34 mouse cellular contexts compared by ENCODE assay signal in the genomic region with DNA sequence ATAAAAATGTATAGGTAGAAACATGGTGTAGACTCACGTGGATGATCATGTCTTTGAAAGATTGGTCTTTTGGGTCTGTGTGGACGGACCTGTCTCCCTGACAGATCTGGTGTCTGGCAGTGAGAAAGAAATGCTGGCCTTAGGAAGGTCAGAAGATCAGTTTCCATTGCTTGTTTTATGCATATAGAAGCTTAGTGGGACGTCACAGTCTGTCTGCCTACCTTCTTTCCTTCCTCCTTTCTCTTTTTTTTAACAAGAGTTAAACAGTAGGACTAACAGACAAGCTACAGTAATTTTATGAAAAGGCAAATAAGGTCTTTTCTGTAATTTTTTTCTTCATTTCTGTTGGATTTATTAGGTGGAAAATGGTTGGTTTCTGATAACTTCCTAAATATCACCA.
"Had no signal": no experiment of that assay in that cellular context is flagged by ENCODE, and none has a peak within 500 bp of the region (broad histone marks: within the 10 kb centered on the region; RNA-seq: fewer than 3 reads in every experiment).

No protein-coding gene starts in this region.

- ATAC-seq: hindbrain, embryonic 16.5 days; hindbrain, postnatal 0 days; inflammation-experienced regulatory T-cells, adult 6 months; intestine, embryonic 15.5 days; intestine, embryonic 16.5 days; intestine, postnatal 0 days had no signal

- H3K27me3 ChIP-seq: heart, embryonic 12.5 days; heart, embryonic 13.5 days; heart, embryonic 15.5 days; hindbrain, embryonic 12.5 days; hindbrain, embryonic 13.5 days; hindbrain, embryonic 15.5 days; intestine, embryonic 15.5 days had no signal

- H3K27ac ChIP-seq: heart, embryonic 13.5 days; heart, embryonic 15.5 days; hindbrain, embryonic 10.5 days; hindbrain, embryonic 12.5 days; hindbrain, embryonic 13.5 days; hindbrain, embryonic 14.5 days; hindbrain, embryonic 15.5 days; hindbrain, postnatal 0 days; intestine, embryonic 15.5 days; kidney, postnatal 0 days; layer of hippocampus, adult 2 months; left cerebral cortex, adult 2 months had no signal

- DNase-seq: heart, postnatal 10 days; heart, postnatal 14 days; heart, postnatal 36 days; heart, postnatal 4 days; kidney, adult 11 months; kidney, adult 18-20 months; kidney, adult 2 months; kidney, adult 8-10 months; kidney, adult 9 months; kidney, postnatal 10 days; kidney, postnatal 14 days; kidney, postnatal 25 days; kidney, postnatal 36 days; kidney, postnatal 4 days; layer of hippocampus, adult 9-11 months; layer of hippocampus, postnatal 36 days had no signal

- H3K4me3 ChIP-seq: heart, embryonic 12.5 days; heart, embryonic 13.5 days; heart, embryonic 15.5 days; hindbrain, embryonic 10.5 days; hindbrain, embryonic 12.5 days; hindbrain, embryonic 13.5 days; hindbrain, embryonic 15.5 days; intestine, embryonic 15.5 days; layer of hippocampus, adult 2 months; left cerebral cortex, adult 2 months had no signal

- H3K4me2 ChIP-seq: heart, embryonic 11.5 days; heart, embryonic 12.5 days; heart, embryonic 13.5 days; heart, embryonic 15.5 days; hindbrain, embryonic 12.5 days; hindbrain, embryonic 13.5 days; hindbrain, embryonic 14.5 days; hindbrain, embryonic 15.5 days; intestine, embryonic 15.5 days had no signal

- H3K9me3 ChIP-seq: heart, embryonic 12.5 days; heart, embryonic 13.5 days; heart, embryonic 15.5 days; hindbrain, embryonic 10.5 days; hindbrain, embryonic 12.5 days; hindbrain, embryonic 13.5 days; hindbrain, embryonic 15.5 days; intestine, embryonic 15.5 days had no signal

- H3K9ac ChIP-seq: heart, embryonic 12.5 days; heart, embryonic 13.5 days; heart, embryonic 15.5 days; hindbrain, embryonic 12.5 days; hindbrain, embryonic 13.5 days; hindbrain, embryonic 14.5 days; hindbrain, embryonic 15.5 days; intestine, embryonic 15.5 days had no signal
